Mouse (Mus musculus) macrophage (primary cell): ENCODE measurements around the gene Ptprf. TPM values are rescaled to one million over a fixed set of nuclear protein-coding genes. Genes with fewer than 3 reads are reported as not detected.

Experiments
- H3K27ac ChIP-seq: fragments of 350-480 bp; formaldehyde crosslinking; 2 replicates; pipeline ENCODE4 v1.9.0; 2021
- H3K36me3 ChIP-seq: fragments of 350-480 bp; formaldehyde crosslinking; 2 replicates; pipeline ENCODE4 v1.9.0; 2021; ENCODE audit errors: inconsistent target
- H3K4me3 ChIP-seq: fragments of 350-480 bp; formaldehyde crosslinking; 2 replicates; pipeline ENCODE4 v1.9.0; 2021; ENCODE audit errors: inconsistent target
- H3K79me2 ChIP-seq: fragments of 350-480 bp; formaldehyde crosslinking; 2 replicates; pipeline ENCODE4 v1.9.0; 2021; ENCODE audit errors: inconsistent target
- WGBS: methylation state at CpG from one replicate; pipeline ENCODE4 v1.1.7; 2026; ENCODE audit warnings: inconsistent platforms; ENCODE audit not compliant: missing documents; 5-methylcytosine and 5-hydroxymethylcytosine counted together
- polyA plus RNA-seq: library from polyadenylated mRNA; stranded (reverse); fragments of 250-400 nt; gene quantifications from 3 replicates; pipeline ENCODE4 v1.2.4, GENCODE M21; 2018; ENCODE audit warnings: inconsistent platforms

Ptprf gene
- polyA plus RNA-seq, 1 experiment from 2014 or later, result 0.34 TPM

DNA sequence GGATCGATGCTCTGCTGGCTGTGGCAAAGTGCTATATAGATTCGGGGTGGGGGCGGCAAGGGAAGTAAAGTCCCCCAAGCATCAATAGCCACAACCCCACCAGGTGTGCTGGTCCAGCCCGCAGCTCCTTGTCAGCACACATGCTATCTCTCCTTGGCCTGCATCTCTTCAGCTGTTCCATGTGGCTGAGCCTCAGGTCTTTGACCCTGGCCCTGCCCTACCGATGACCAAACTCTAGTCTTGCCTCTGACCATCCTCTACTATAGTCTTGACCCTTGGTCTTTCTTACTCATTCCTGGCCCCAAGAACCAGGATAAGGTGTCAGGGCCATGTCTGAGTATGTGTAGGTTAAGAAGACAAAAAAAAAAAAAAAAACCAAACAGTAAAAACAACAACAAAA, 33.2 kb downstream of the Ptprf start:
- 93% methylated on average over 5 of the region's 5 CpGs for WGBS
- Histone ChIP-seq H3K36me3 (no peaks in the 10 kb centered on the region), H3K4me3 (no peak overlapping the region), H3K79me2 (no peaks in the 10 kb centered on the region), H3K27ac (no peak overlapping the region)

DNA sequence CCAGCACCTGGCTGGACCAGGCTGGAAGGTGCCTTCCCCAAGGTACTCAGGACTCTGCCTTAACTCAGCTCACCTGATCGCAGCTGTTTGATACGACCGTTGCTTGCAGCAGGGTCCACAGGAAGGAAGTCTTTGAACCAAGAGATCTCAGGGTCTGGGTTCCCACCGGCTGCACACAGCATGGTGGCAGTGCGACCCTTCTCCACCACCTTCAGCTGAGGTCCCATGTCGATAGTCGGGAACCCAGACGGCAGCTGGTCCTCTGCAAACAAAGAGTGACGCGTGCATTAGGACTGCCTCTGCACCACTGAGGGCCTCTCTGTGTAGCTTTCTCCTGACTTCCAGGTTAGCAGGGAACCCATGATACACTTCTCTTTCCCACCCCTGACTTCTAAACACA, 33.8 kb downstream of the Ptprf start:
- no peak overlapping the region for H3K27ac ChIP-seq
- no peaks in the 10 kb centered on the region for H3K79me2 ChIP-seq
- H3K36me3 ChIP-seq, result no peaks in the 10 kb centered on the region
- WGBS, result 57% methylated on average over 10 of the region's 10 CpGs
- no peak overlapping the region for H3K4me3 ChIP-seq

DNA sequence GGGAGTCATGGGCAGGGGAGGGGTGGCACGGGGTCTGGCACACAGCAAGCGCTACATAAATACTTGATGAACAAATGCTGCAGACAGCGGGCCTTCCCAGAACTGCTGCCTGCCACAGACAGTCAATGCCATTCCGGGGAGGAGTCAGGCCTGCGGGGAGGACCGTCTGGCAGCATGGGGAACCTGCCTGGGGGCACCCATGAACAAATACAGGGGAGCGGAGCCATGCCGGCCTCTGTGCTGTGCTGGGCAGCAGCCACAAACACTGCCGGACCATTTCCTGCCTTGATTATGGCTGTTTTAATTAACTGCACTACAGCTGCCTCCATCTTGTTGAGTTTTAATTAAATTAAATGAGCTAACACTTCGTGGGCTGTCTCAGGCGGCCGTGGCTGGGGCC, 35.0 kb downstream of the Ptprf start:
- no peak overlapping the region for H3K27ac ChIP-seq
- WGBS, result 71% methylated on average over 9 of the region's 12 CpGs
- no peaks in the 10 kb centered on the region for H3K36me3 ChIP-seq
- H3K4me3 ChIP-seq, result no peak overlapping the region
- no peaks in the 10 kb centered on the region for H3K79me2 ChIP-seq

DNA sequence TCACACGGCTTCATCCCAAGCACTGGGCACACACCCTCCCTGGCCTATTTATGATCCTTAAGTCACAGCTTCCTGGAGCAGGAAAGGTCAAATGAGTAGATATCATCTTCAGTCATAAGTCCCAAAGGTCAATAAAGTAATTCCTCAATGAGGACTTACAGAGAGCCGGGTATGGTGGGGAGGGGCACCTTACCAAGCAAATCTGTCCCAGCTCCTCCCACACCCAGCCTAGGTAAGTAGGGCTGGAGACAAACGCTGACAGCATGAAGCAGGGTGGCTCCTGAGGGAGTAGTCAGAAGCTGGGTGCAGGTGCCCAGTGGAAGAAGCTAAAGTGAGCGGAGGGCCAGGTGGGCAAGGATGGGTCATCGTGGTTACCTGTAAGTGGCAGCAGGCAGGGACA, 36.3 kb downstream of the Ptprf start:
- Histone ChIP-seq H3K4me3 (no peak overlapping the region), H3K27ac (no peak overlapping the region), H3K36me3 (no peaks in the 10 kb centered on the region), H3K79me2 (no peaks in the 10 kb centered on the region)
- 97% methylated on average over 5 of the region's 5 CpGs for WGBS

DNA sequence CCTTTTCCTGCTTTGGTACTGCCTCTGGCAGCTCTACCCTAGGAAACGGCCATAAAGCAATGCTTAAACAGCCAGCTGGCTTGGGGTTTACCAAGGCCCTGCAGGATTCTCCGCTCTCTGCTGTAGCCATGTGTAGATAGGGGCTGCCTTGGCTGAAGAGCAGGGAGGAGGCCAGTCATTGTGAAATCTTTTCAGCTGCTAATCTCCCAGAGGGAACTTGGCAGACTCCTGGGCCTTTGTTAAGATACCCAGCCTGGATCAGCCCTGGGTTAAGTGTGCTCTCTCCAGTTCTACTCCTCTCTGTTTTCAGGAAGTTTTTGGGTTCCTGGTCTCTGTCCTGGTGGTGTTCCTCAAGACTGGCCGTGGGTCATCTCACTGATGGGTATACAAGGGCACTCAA, 43.9 kb downstream of the Ptprf start:
- Histone ChIP-seq H3K27ac (no peak overlapping the region), H3K36me3 (no peaks in the 10 kb centered on the region), H3K79me2 (no peaks in the 10 kb centered on the region), H3K4me3 (no peak overlapping the region)
- WGBS, result 80% methylated on average over 3 of the region's 3 CpGs

DNA sequence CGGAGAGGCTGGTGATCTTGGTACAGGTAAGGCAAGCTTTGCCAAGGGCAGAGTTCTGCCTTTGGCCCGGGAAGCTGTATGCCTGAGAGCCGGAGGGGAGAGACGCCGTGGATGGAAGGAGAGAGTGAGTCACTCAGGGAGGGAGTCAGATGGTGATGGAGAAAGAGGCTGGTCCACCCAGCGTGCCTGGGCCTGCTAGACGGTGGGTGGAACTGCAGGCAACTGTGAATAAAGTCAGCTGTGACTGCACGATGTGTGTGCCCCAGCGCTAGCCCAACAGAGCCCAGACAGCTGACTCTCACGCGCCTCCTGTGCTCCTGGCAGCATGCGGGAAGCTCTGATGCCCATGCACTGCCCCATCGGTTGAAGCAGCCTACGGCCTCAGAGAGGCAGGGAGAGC, 45.4 kb downstream of the Ptprf start:
- H3K4me3 ChIP-seq, result no peak overlapping the region
- WGBS, result 85% methylated on average over 14 of the region's 14 CpGs
- no peaks in the 10 kb centered on the region for H3K36me3 ChIP-seq
- H3K79me2 ChIP-seq, result no peaks in the 10 kb centered on the region
- H3K27ac ChIP-seq, result no peak overlapping the region

DNA sequence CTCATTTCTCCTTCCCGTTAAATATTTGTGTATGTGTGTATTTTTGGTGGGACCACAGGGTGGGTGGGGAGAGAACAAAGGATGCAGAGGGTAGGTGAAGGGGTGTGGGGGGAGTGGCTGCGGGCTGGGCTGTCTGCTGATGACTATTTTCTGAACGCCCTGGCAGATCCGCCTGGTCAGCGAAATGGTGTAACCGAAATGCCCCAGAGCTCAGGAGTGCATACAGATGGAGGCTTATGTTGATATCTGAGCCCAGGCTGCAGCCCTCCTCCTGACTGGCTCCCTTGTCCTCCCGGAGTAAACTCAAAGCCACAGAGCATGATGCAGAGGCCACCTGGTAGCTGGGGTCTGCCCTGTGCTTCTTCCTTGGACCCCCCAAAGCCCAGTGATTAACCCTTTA, 47.4 kb downstream of the Ptprf start:
- Histone ChIP-seq H3K4me3 (no peak overlapping the region), H3K27ac (no peak overlapping the region), H3K36me3 (no peaks in the 10 kb centered on the region), H3K79me2 (no peaks in the 10 kb centered on the region)
- 92% methylated on average over 7 of the region's 7 CpGs for WGBS

DNA sequence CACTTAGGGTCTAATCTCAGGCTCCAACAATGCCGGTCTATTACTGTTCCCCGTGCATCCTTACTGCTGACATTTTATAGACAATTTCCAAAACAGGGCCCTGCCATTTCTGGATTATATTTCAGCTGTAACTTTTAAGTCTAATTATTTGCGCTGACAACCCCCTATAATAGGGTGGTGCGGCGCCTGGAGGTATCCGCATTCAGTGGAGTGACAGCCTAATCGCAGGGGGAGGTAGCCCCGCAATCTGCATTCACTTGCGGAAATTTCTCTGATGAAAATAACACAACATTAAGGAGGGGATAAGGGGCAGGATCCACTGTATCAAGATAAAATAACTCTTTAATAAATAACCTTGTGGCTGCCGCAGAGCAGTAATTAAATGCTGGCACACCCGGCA, 47.9 kb downstream of the Ptprf start:
- Histone ChIP-seq H3K4me3 (no peak overlapping the region), H3K27ac (no peak overlapping the region), H3K36me3 (no peaks in the 10 kb centered on the region), H3K79me2 (no peaks in the 10 kb centered on the region)
- WGBS, result 98% methylated on average over 11 of the region's 11 CpGs

DNA sequence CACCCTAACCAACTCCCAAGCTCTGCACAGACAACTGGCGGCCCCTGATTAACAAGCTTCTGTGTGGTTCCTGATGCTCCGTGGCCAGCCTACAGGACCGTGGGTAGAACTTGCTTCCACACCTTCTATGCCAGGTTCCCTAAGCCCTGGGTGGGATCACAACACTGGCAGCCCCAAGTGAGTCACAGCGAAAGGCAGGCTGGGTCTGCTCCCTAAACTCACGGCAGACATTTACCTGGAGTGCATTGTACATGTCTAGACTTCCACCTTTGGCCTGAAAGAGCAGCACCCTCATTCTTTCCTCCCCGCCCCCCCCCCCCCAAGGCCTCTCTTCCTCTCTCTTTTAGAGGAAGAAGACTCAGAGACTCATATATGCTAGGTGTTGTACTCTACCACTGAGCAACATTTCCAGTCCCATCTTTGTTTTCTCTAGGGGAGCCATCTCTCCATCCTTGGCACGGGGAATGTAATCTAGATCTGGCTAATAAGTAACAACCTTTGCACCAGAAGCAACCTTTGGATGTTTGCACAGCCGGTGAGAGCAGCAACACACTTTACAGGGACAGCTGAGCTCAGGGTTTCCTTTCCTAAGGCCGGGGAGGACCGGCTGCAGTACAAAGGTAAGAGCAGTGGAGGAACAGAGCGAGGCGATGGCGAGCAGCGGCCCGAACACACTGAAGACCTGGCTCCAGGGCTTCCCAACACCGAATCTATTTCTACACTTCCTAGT, 51.1 kb downstream of the Ptprf start:
- no peak overlapping the region for H3K4me3 ChIP-seq
- no peaks in the 10 kb centered on the region for H3K36me3 ChIP-seq
- 89% methylated on average over 16 of the region's 16 CpGs for WGBS
- no peak overlapping the region for H3K27ac ChIP-seq
- no peaks in the 10 kb centered on the region for H3K79me2 ChIP-seq

DNA sequence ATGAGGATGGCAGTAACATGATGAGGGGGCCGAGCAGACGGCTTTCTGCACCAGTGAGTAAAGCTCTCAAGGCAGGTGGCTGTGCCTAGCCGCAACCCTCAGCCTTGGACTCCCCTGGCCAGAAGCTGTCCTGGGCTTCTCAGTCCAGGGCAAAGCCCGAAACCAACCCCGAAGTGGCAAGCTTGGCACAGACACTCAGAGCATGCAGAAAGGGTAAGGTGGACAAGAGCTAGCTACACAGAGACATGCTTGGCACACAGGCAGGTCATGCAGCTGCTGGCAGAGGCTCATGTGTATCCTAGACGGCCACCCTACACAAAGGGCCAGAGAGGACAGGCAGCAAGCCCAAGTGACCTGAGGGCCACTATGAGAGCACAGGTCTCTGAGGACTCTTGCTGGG, 52.5 kb downstream of the Ptprf start:
- H3K4me3 ChIP-seq, result no peak overlapping the region
- no peak overlapping the region for H3K27ac ChIP-seq
- 96% methylated on average over 6 of the region's 6 CpGs for WGBS
- no peaks in the 10 kb centered on the region for H3K79me2 ChIP-seq
- H3K36me3 ChIP-seq, result no peaks in the 10 kb centered on the region

DNA sequence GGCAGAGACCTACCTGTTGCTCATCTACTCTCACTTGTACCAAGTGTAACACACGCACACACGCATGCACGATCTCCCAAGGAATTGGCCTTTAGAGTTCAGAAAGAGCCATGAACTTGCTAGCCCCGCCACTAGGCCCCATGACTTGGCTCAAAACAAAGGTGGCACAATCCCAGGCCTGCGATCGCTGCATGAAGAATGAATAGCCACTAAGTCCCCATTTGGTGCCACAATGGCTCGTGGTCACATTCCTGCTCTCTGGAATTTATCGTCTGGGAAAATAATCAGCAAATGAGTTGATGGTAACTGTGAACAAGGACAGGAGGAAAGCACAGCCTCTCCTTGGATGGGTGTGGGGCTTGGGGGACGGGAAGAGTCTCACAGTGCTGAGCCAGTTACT, 54.3 kb downstream of the Ptprf start:
- no peak overlapping the region for H3K27ac ChIP-seq
- 89% methylated on average over 9 of the region's 9 CpGs for WGBS
- H3K79me2 ChIP-seq, result no peaks in the 10 kb centered on the region
- no peak overlapping the region for H3K4me3 ChIP-seq
- H3K36me3 ChIP-seq, result no peaks in the 10 kb centered on the region

DNA sequence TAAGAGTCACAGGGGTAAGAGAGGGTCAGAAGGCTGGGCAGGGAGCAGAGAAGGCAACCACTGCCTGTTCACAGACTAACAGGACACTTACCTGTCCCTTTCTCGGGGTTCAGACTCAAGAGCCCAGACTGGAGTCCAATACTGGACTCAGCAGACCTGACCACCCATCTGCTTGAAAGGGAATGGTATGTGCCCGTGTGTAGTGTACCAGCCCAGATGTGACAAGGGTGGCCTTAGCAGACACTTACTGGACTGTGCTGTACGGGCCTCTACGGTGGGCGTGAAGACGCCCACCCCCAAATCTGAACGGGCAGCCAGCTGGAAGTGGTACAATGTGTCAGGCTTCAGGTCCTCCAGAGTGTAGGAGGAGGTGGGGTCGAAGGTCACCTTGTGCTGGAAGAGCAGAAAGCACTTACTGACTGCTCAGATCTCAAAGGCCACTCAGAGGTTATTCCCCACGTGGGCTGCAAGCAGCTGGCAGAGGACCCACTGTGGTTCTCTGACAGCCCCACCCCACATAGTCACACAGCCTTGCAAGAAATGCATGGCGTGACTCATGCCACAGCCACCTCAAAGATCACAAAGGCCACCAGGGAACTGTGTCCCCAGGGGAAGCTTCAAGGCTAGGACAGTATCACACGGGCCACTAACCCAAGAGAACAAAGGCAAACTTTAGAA, 56.4 kb downstream of the Ptprf start:
- Histone ChIP-seq H3K79me2 (no peaks in the 10 kb centered on the region), H3K36me3 (no peaks in the 10 kb centered on the region), H3K4me3 (no peak overlapping the region), H3K27ac (no peak overlapping the region)
- WGBS, result 86% methylated on average over 11 of the region's 11 CpGs

DNA sequence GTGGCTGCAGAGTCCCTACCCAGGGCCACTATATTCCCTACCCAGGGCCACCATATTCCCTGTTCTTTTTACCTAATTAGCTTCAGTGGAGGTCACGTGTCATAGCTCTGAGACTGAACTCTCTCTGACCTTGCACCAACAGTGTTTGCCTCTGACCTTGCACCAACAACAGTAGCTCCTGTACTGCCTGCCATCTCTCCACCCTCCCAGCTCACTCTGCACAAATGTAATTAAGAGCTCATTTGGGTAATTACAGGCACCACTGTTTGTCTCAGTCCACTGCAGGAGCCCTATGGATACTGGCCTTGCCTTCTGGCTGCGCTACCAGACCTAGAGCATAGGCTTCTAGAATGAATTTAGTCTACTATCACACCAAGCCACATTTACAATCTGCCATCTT, 57.3 kb downstream of the Ptprf start:
- Histone ChIP-seq H3K79me2 (no peaks in the 10 kb centered on the region), H3K27ac (no peak overlapping the region), H3K36me3 (no peaks in the 10 kb centered on the region), H3K4me3 (no peak overlapping the region)
- WGBS, result 89% methylated on average over 2 of the region's 2 CpGs

DNA sequence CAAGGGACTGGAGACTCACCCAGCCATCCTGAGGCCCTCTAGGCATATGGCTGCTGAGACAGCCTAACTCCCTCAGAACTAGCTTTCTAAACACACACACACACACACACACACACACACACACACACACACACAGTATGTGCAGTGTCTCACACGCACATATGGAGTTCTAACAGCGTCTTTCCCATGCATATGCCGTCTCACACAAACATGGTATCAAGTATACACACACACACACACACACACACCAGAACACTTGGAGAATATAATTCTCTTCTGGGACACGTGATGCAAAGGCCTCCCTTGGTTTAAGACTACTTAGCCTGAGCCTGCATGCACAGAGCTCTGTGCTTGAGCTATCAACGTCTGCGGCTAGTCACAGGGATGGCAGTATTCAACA, 59.3 kb downstream of the Ptprf start:
- H3K27ac ChIP-seq, result no peak overlapping the region
- 90% methylated on average over 4 of the region's 6 CpGs for WGBS
- H3K36me3 ChIP-seq, result no peaks in the 10 kb centered on the region
- no peak overlapping the region for H3K4me3 ChIP-seq
- no peaks in the 10 kb centered on the region for H3K79me2 ChIP-seq

DNA sequence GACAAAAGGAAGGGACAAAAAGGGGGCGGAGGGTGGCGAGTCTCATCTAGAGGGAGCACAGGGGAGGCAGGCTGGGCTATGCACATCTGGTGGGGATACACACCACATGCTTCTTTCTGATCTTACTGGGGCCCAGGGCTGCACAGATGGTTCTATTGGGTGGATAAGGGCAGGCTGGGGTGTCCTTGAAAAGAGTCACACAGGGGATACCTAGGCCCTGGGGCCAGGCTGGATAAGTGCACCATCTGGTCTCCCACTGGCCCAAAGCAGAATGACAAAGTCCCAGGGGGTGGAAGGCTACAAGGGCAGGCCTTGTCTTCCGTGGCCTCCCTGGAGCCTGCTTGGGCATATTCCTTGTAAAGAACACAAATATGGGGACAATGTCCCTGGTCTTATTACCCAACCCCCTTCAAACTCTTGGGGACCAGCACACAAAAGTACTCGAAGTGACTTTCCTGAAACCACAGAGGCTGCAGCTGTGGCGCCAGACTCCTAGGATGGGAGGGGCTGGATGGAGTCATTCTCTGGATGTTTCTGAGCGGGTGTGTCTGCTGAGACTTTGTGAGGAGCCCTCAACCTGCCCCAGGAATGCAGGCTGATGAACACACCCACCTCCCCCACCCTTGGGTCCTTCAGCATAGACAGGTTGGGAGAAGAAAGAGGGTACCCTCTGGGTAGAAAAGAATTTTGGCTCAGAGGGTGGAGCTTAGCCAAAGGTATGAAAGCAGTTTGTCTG, 62.0 kb downstream of the Ptprf start:
- no peaks in the 10 kb centered on the region for H3K79me2 ChIP-seq
- H3K36me3 ChIP-seq, result no peaks in the 10 kb centered on the region
- WGBS, result 71% methylated on average over 6 of the region's 6 CpGs
- H3K27ac ChIP-seq, result no peak overlapping the region
- H3K4me3 ChIP-seq, result no peak overlapping the region
